Mouse (Mus musculus) layer of hippocampus, adult 2 months (tissue): ENCODE results near the gene Arf1. TPM values are rescaled to one million over a fixed set of nuclear protein-coding genes. Genes with fewer than 3 reads are reported as not detected.

Source experiments
- DNase-seq, 2 experiments: peaks; one replicate each; pipeline ENCODE4 v3.0.0; 2022; ENCODE audit warnings: low spot score in 2 of 2
- H3K27ac ChIP-seq: fragments of 200-600 bp; 2 replicates; pipeline ENCODE4 v1.8.1; 2022
- H3K4me3 ChIP-seq: fragments of 200-600 bp; 2 replicates; pipeline ENCODE4 v1.8.1; 2022; ENCODE audit warnings: mild to moderate bottlenecking
- CTCF ChIP-seq: fragments of 200-600 bp; conservative IDR thresholded peaks from 2 replicates; pipeline ENCODE4 v1.8.1; 2022; ENCODE audit warnings: antibody characterized with exemption, mild to moderate bottlenecking, moderate library complexity
- total RNA-seq, 2 experiments: library from RNA; stranded (reverse); gene quantifications; 2 replicates each; pipeline ENCODE4 v1.2.3; 2021

Gene Arf1
- total RNA-seq, 2 experiments from 2014 or later: 498 to 523 TPM

GRCm38 (mm10) chr11:59165616-59166241, 62.3 kb downstream of the Arf1 start:
- H3K27ac ChIP-seq: peak overlapping the region; percentile 69
- no peak for TF ChIP-seq CTCF
- no peak for DNase-seq
- H3K4me3 ChIP-seq: no peak overlapping the region

DNA sequence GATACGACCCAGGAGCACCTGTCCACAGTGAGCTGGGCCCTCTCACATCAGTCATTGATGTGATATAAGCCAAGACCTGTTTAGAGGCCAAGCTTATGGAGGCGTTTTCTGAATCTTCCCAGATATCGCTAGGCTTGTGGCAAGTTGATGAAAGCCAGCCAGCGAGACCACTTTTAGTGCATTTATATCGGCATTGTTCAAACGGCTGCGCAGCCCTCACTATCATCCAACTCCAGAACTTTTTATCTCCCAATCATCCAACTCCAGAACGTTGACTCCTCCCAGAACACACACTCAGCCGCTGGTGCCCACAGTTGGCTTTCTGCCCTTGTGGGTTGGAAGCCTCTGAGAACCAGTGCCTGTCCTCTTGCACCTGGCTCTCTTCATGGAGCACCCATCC, 63.7 kb downstream of the Arf1 start:
- TF ChIP-seq CTCF: no peak
- H3K27ac ChIP-seq: peak overlapping the region; percentile 99
- H3K4me3 ChIP-seq: peak overlapping the region; percentile 56; the same call in 1 of the 2 replicates
- no peak for DNase-seq

DNA sequence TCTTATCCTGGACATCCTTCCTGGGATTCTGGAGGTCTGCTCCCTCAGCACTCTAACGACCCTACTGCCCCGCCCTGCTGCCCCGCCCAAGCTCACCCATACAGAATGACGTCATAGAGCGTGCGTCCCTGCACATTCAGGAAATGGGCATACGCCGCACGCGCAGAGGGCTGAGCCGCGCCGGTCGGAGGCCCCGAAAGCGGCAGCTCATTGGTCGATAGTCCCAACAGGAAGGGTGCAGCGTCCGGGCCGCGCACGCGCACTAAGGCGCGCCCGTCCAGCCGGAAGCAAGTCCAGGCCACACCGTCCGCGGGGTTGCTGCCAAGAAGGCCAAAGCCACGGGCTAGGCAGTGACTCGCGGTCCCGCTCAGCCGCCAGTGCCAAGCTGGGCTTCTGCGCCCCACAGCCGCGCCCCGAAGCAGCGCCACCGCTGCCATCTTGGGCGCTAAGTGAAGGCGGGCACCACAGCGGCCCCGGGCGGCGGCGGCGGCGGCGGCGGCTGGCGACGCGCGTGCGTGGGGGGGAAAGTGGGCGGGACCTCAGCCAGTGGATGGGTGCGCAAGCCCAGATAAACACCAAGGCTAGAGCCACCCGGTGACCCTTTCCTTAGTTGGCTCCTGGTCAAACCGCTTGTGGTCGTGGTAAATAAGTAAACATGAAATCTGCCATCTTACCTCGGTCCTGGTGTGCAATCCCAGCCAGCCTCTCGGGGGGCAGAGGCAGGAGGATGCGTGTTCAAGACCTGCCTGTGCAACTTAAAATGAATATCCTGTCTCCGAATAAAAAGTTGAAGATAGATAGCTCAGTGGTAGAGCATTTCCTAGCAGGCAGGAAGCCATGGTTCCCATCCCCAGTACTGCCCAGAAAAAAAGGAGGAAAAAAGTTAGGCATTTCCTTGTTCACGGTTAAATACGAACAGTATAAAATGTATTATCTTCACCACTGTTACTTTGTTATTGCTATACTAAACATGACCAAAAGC, 64.5 kb downstream of the Arf1 start, which contains the start of gene Iba57:
Gene Iba57 (minus strand): TSS at position 485 of the 982 bp plus-strand sequence.
- peak; percentile 64 for TF ChIP-seq CTCF
- Histone ChIP-seq H3K4me3 (peak within 1 kb of the TSS; percentile 56), H3K27ac (peak within 1 kb of the TSS; percentile 99)
- DNase-seq: peak; percentile 96 to 99

- Histone ChIP-seq H3K4me3 (peak overlapping the region; percentile 56), H3K27ac (peak overlapping the region; percentile 99)
- no peak for TF ChIP-seq CTCF
- DNase-seq: peak in 1 of 2 experiments; percentile 8
Measured at GRCm38 (mm10) chr11:59162443-59163254, 65.4 kb downstream of the Arf1 start.

Other genes with a start within 250 kb of the Arf1 start
- 1 to 10 TPM; 1.2 to 1.5 TPM for gene Obscn, start 91.9 kb downstream of the Arf1 start, total RNA-seq
- gene Iba57, start 64.5 kb downstream of the Arf1 start, total RNA-seq: 1 to 10 TPM; 7.8 to 8.7 TPM
- 10 to 100 TPM; 10.2 to 10.8 TPM for gene Gjc2, start 45.1 kb downstream of the Arf1 start, total RNA-seq
- 100 to 1,000 TPM; 134 to 136 TPM for gene Guk1, start 36.1 kb downstream of the Arf1 start, total RNA-seq
- gene Mrpl55, start 25.8 kb downstream of the Arf1 start, total RNA-seq: 10 to 100 TPM; 37.3 to 39.3 TPM
- 10 to 100 TPM; 21.6 to 22.3 TPM for gene 2310033P09Rik, start 19.9 kb downstream of the Arf1 start, total RNA-seq
- gene Wnt3a, start 62.5 kb upstream of the Arf1 start, total RNA-seq: under 1 TPM in 1 of 2 experiments, not detected in 1; 0.13 TPM
- 1 to 10 TPM; 3.8 TPM for gene Wnt9a, start 78.7 kb upstream of the Arf1 start, total RNA-seq
- gene Prss38, start 147.4 kb upstream of the Arf1 start, total RNA-seq: not detected
- gene Jmjd4, start 221.8 kb upstream of the Arf1 start, total RNA-seq: 10 to 100 TPM; 27.0 to 28.0 TPM
- 100 to 1,000 TPM; 341 to 356 TPM for gene Snap47, start 222.9 kb upstream of the Arf1 start, total RNA-seq
- gene Zfp867, start 244.2 kb upstream of the Arf1 start, total RNA-seq: 1 to 10 TPM; 4.9 to 5.1 TPM